Mouse (Mus musculus) C2C12 (cell line): Measurements from ENCODE around the gene Ckmt2. TPM values are rescaled to one million over a fixed set of nuclear protein-coding genes. Genes with fewer than 3 reads are reported as not detected.

Source experiments
- H3K27me3 ChIP-seq: one replicate; pipeline ENCODE4 v1.6.1; 2011; ENCODE audit not compliant: control insufficient read depth, insufficient read depth, insufficient read length
- H3K36me3 ChIP-seq: one replicate; pipeline ENCODE4 v1.6.1; 2011; ENCODE audit not compliant: control insufficient read depth, insufficient read depth
- H3K4me3 ChIP-seq: one replicate; pipeline ENCODE4 v1.5.1; 2011; ENCODE audit warnings: mild to moderate bottlenecking, control low read depth; ENCODE audit not compliant: poor library complexity, insufficient read depth, severe bottlenecking
- H3K79me2 ChIP-seq: one replicate; pipeline ENCODE4 v1.6.1; 2011; ENCODE audit not compliant: control insufficient read depth, insufficient read depth
- H3K79me3 ChIP-seq: one replicate; pipeline ENCODE4 v1.6.1; 2011; ENCODE audit warnings: low read depth, control low read depth
- H3ac ChIP-seq: one replicate; pipeline ENCODE3; 2011; ENCODE audit warnings: low read depth; ENCODE audit not compliant: control insufficient read depth, insufficient read length
- CEBPB ChIP-seq: IDR thresholded peaks from one replicate; pipeline ENCODE4 v1.6.1; 2011; ENCODE audit warnings: low read depth, mild to moderate bottlenecking, control low read depth, moderate library complexity
- CTCF ChIP-seq: IDR thresholded peaks from one replicate; pipeline ENCODE4 v1.5.1; 2011; ENCODE audit not compliant: control insufficient read depth, insufficient read depth, insufficient read length
- FOSL1 ChIP-seq: IDR thresholded peaks from one replicate; pipeline ENCODE4 v1.8.0; 2011; ENCODE audit warnings: mild to moderate bottlenecking, low read length; ENCODE audit not compliant: poor library complexity, insufficient read depth, severe bottlenecking
- MAX ChIP-seq: IDR thresholded peaks from one replicate; pipeline ENCODE4 v1.6.1; 2011; ENCODE audit warnings: mild to moderate bottlenecking, control low read depth
- MYOD1 ChIP-seq: IDR thresholded peaks from one replicate; pipeline ENCODE4 v1.6.1; 2011; ENCODE audit warnings: low read depth; ENCODE audit not compliant: control insufficient read depth, insufficient read length
- MYOG ChIP-seq: IDR thresholded peaks from one replicate; pipeline ENCODE4 v1.6.1; 2011; ENCODE audit not compliant: control insufficient read depth, insufficient read length; ENCODE audit errors: extremely low read depth
- USF1 ChIP-seq: IDR thresholded peaks from one replicate; pipeline ENCODE4 v1.6.1; 2011; ENCODE audit warnings: low read depth, mild to moderate bottlenecking, control low read depth, moderate library complexity
- polyA plus RNA-seq: library from polyadenylated mRNA; unstranded; fragments of >200 nt; fragmentation: generic; extraction: Trizol; gene quantifications from one replicate; pipeline ENCODE4 v1.2.1, GENCODE M21; 2012; ENCODE audit warnings: missing spikeins

Ckmt2 gene
- polyA plus RNA-seq, 1 experiment = not detected

DNA sequence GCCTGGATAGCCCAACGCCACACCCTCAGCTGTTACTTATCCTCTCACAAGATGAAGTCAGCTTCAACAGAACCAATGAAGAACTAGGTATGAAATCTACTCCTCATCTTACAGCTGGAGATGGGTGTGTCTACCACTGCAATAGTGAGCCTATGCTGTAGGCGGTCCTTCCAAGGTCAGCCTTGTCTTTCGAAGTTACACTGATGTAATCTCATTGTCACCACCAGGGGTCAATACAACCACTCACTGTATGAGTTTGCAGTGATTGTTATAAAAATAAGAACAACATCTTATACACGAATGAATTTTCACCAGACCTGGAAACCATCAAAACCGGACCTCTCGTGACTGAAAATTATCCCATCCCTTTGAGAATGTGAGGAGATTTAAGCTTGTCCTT lies 16.4 kb upstream of the Ckmt2 start:
- no peak overlapping the region for H3K4me3 ChIP-seq
- no peak overlapping the region for H3ac ChIP-seq
- H3K27me3 ChIP-seq = no peaks in the 10 kb centered on the region
- no peaks in the 10 kb centered on the region for H3K79me3 ChIP-seq
- TF ChIP-seq CTCF (no peak), MYOG (no peak), MYOD1 (no peak), CEBPB (no peak), MAX (no peak), USF1 (no peak)
- no peaks in the 10 kb centered on the region for H3K36me3 ChIP-seq
- no peaks in the 10 kb centered on the region for H3K79me2 ChIP-seq

DNA sequence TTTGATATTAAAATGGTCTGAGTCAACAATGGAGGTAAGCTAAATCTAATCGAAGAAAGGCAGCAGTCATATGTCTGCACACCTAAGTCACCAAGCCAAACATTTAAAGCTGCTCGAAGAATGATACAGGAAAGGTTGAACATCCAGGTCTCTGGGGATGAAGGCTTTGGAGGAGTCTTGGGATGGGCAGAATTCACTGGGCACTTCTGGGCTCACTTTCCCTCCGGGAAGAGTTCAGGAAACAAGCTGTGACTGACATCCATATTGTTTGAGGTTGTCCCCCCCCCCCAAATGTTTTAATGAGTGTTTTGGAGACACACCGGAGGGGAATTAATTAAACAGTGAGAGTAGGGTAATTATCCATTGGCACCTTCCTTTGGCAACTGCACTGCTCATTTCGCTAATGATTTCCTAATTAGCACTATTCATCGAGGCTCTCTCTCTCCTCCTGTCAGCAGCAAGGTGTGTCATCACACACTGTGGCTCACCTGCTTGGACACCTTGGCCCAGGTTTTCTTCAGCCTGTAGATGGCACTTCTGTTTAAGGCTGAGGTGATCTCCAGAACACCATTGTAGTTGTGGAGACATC lies 13.4 kb upstream of the Ckmt2 start:
- Histone ChIP-seq H3K36me3 (no peaks in the 10 kb centered on the region), H3K27me3 (no peaks in the 10 kb centered on the region), H3K79me3 (no peaks in the 10 kb centered on the region), H3ac (no peak overlapping the region), H3K79me2 (no peaks in the 10 kb centered on the region), H3K4me3 (no peak overlapping the region)
- no peak for TF ChIP-seq CEBPB
- TF ChIP-seq CTCF = no peak
- no peak for TF ChIP-seq MYOD1
- no peak for TF ChIP-seq MYOG
- no peak for TF ChIP-seq USF1
- TF ChIP-seq FOSL1 = no peak
- TF ChIP-seq MAX = no peak

DNA sequence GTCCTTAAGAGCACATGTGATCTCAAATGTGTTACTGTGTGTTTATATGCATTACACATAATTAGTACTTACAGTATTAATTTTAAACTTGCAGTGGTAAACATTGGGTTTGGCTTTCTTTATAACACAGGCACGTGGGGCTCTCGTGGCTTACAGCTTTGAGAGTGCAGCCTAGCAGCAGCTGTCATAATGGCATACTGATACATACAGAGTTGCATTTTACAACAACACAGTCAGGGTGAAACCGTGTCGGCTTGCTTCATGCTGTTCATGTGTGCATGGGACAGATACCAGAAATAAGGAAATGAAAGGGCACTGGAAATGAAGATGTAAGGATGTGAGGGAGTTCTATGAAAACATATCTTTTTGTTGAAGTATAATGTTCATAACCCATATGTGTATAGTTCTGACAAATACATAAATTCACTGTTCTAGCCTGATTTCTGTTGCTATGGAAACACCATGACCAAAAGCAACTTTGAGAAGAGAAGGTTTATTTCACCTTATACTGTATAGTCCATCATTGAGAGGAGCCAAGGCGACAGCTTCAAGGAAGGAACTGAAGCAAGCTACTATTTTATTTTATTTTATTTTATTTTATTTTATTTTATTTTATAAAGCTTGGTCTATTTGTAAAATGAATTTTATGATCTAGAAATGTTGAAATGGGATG lies 8.2 kb upstream of the Ckmt2 start:
- H3ac ChIP-seq = no peak overlapping the region
- TF ChIP-seq CTCF (no peak), FOSL1 (no peak)
- no peak overlapping the region for H3K4me3 ChIP-seq
- no peaks in the 10 kb centered on the region for H3K79me3 ChIP-seq
- no peaks in the 10 kb centered on the region for H3K36me3 ChIP-seq
- no peaks in the 10 kb centered on the region for H3K79me2 ChIP-seq
- H3K27me3 ChIP-seq = no peaks in the 10 kb centered on the region

DNA sequence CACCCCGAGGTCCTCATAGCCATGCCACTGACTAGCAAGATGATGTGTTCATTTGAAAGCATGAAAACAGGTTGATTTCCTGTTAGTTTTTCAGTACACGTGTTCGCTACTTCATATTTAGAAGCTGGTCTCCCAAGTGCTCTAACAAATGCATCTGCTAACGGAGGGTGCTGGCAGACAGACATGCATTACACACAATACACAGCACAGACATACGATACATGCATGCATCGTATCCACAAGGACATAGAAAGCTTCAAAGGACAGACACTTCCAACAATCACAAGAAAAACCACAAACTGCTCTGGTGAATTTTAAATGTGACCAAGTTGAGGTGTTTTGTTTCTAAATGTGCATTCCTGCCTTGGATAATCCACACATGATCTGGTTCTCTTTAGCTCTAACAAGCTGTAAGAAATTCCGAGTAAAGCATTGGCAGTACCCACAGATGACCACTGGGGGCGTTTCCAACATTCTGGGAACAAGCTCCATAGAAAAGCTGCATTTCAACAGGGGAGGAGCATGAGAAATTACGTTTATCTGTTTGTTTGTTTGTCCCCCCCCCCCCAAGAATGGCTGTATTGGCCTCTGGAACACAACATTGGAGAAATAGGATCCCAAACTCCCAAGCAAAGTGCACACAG lies 5.3 kb upstream of the Ckmt2 start:
- TF ChIP-seq CEBPB (no peak), FOSL1 (no peak)
- Histone ChIP-seq H3K79me2 (no peaks in the 10 kb centered on the region), H3K36me3 (no peaks in the 10 kb centered on the region), H3K27me3 (no peaks in the 10 kb centered on the region), H3K79me3 (no peaks in the 10 kb centered on the region), H3ac (no peak overlapping the region), H3K4me3 (no peak overlapping the region)

DNA sequence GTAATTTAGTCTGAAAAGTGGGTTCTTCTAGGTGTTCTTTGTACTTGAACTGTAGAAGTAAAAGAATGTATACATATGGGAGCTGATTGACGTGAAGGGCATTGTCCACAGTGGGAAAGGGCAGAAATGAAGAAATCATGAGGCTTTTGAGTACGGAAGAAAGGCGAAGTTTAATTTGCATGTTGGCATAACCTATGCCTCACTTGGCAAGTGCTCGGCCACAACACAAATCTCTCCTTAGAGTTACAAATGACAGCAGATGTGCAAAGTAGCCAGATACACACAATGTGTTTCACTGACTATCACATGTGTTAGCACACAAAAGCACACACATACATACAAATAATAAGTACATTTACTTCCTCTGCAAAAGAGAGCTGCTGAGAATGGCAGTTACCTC lies 3.6 kb upstream of the Ckmt2 start:
- Histone ChIP-seq H3K4me3 (no peak overlapping the region), H3K36me3 (no peaks in the 10 kb centered on the region), H3ac (no peak overlapping the region), H3K79me3 (no peaks in the 10 kb centered on the region), H3K27me3 (no peaks in the 10 kb centered on the region), H3K79me2 (no peaks in the 10 kb centered on the region)
- TF ChIP-seq FOSL1 (no peak), CTCF (no peak), MYOG (no peak), USF1 (no peak), MAX (no peak), MYOD1 (no peak)

DNA sequence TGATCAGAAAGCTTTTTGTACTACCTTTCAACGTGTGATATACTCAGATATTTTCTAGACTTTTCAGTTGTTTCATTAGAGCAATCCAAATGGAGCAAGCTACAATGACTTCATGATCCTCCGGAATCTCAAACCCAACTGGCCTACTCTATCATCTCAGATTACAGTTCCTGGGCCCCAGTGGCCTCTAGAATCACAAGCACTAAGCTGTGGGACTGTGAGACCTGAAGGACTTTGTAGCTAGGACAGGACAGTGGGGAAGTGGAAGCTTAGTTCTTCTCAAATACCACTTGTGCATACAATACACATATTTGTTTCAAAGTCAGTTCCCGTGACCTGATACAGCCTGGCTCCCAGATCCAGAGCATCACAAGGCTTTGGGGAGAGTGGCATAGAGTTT lies 1.3 kb upstream of the Ckmt2 start:
- Histone ChIP-seq H3ac (no peak overlapping the region), H3K27me3 (no peaks in the 10 kb centered on the region), H3K79me3 (no peaks in the 10 kb centered on the region), H3K36me3 (no peaks in the 10 kb centered on the region), H3K79me2 (no peaks in the 10 kb centered on the region), H3K4me3 (no peak overlapping the region)
- no peak for TF ChIP-seq CTCF
- TF ChIP-seq FOSL1 = no peak
- TF ChIP-seq MAX = no peak
- TF ChIP-seq CEBPB = no peak
- no peak for TF ChIP-seq USF1
- TF ChIP-seq MYOD1 = no peak
- no peak for TF ChIP-seq MYOG
